In genomic region chr3:142934326-142934725, GRCm38 (mm10) we compare ENCODE assay signal across 16 mouse cellular contexts.
"Had no signal": no experiment of that assay in that cellular context is flagged by ENCODE, and none has a peak within 500 bp of the region (broad histone marks: within the 10 kb centered on the region; RNA-seq: fewer than 3 reads in every experiment).

No protein-coding gene starts in this region.

- H3K4me3 ChIP-seq: liver, embryonic 13.5 days; liver, embryonic 15.5 days; lung, embryonic 15.5 days; megakaryocyte, embryonic 14.5 days; stomach, embryonic 15.5 days had no signal

- H3K36me3 ChIP-seq: liver, embryonic 13.5 days; liver, embryonic 15.5 days; lung, embryonic 15.5 days; stomach, embryonic 15.5 days had no signal

- H3K27me3 ChIP-seq: liver, embryonic 13.5 days; liver, embryonic 15.5 days; lung, embryonic 15.5 days; megakaryocyte, embryonic 14.5 days; stomach, embryonic 15.5 days had no signal

- DNase-seq: liver, embryonic 13.5 days; liver, postnatal 0 days; lung, adult 2 months; lung, postnatal 14 days; lung, postnatal 36 days; right cerebral cortex, postnatal 14 days; thymus, adult 2 months; thymus, postnatal 25 days; thymus, postnatal 4 days had no signal

- H3K9me3 ChIP-seq: liver, embryonic 13.5 days; liver, embryonic 15.5 days; lung, embryonic 15.5 days; megakaryocyte, embryonic 14.5 days; stomach, embryonic 15.5 days had no signal

- H3K9ac ChIP-seq: liver, embryonic 13.5 days; liver, embryonic 15.5 days; liver, postnatal 0 days; lung, embryonic 15.5 days; stomach, embryonic 15.5 days had no signal

- H3K4me1 ChIP-seq: liver, embryonic 13.5 days; liver, embryonic 15.5 days; lung, embryonic 15.5 days; stomach, embryonic 15.5 days had no signal

- ATAC-seq: liver, postnatal 0 days; lung, postnatal 0 days had no signal

- H3K4me2 ChIP-seq: liver, embryonic 13.5 days; liver, embryonic 15.5 days; lung, embryonic 15.5 days; stomach, embryonic 15.5 days had no signal

- H3K27ac ChIP-seq: liver, embryonic 13.5 days; liver, embryonic 15.5 days; lung, embryonic 15.5 days; macrophage; stomach, embryonic 15.5 days; stomach, postnatal 0 days had no signal
